Mouse (Mus musculus) G1E (cell line): ENCODE data around the gene Ehd4.

Experiments used
- CTCF ChIP-seq: IDR thresholded peaks from 2 replicates; pipeline ENCODE4 v1.5.1; 2012; ENCODE audit warnings: low read depth, low read length, inconsistent platforms, mixed read lengths
- GATA1 ChIP-seq: IDR thresholded peaks from 2 replicates; pipeline ENCODE4 v1.6.1; 2012; ENCODE audit warnings: borderline replicate concordance, low read length, inconsistent platforms, mixed read lengths
- GATA2 ChIP-seq: IDR thresholded peaks from 2 replicates; pipeline ENCODE4 v1.6.1; 2012; ENCODE audit warnings: low read depth, low read length, inconsistent platforms, borderline replicate concordance
- POLR2AphosphoS5 ChIP-seq: IDR thresholded peaks from 2 replicates; pipeline ENCODE4 v1.6.1; 2012; ENCODE audit warnings: low read depth, low read length, inconsistent platforms; ENCODE audit not compliant: insufficient replicate concordance
- TAL1 ChIP-seq: conservative IDR thresholded peaks from 2 replicates; pipeline ENCODE4 v1.6.1; 2012; ENCODE audit warnings: low read depth, low read length, inconsistent platforms, mixed read lengths

GRCm38 (mm10) chr2:120066224-120066623, 88.2 kb downstream of the Ehd4 start:
- TF ChIP-seq CTCF (no peak), TAL1 (no peak), POLR2AphosphoS5 (no peak), GATA1 (no peak), GATA2 (no peak)
